Mouse (Mus musculus): ENCODE measurements at regions not wholly inside any gene's neighbourhood (a gene's known extent, or its start where the extent isn't known, plus 50 kb on each side); places are given as distances from the start of the nearest gene placed in this dataset.

DNA sequence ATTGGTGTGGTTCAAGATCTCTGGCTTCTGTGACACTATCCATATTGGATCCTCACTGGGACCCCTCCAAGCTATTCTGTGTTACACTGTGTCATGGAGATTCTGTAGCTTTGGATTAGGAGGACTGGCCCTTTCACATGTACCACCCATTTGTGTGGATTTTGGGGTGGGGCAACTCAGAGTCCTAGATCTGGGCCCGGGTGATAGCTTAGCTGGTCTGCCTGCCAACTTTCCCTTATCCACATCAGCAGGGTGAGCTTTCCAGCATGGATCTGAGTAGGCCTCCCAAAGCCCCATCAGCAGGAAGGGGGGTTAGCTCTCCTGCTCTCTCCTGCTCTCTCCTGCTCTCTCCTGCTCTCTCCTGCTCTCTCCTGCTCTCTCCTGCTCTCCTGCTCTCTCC, 152.3 kb downstream of the Spata18 start:
- Histone ChIP-seq H3K4me2 (no peak overlapping the region), H3K27me3 (no peaks in the 10 kb centered on the region), H3K4me1 (replicated peaks) (no peaks in the 10 kb centered on the region), H3K9me3 (replicated peaks) (no peaks in the 10 kb centered on the region), H3K9ac (no peak overlapping the region), H3K27ac (no peak overlapping the region), H3K4me3 (replicated peaks) (no peak overlapping the region), H3K36me3 (no peaks in the 10 kb centered on the region)
- WGBS (ENCODE audit: insufficient replicate concordance), result 39% methylated on average over 1 of the region's 1 CpGs
- ATAC-seq (ENCODE audit: low read depth), result no peak
- DNase-seq, result no peak

DNA sequence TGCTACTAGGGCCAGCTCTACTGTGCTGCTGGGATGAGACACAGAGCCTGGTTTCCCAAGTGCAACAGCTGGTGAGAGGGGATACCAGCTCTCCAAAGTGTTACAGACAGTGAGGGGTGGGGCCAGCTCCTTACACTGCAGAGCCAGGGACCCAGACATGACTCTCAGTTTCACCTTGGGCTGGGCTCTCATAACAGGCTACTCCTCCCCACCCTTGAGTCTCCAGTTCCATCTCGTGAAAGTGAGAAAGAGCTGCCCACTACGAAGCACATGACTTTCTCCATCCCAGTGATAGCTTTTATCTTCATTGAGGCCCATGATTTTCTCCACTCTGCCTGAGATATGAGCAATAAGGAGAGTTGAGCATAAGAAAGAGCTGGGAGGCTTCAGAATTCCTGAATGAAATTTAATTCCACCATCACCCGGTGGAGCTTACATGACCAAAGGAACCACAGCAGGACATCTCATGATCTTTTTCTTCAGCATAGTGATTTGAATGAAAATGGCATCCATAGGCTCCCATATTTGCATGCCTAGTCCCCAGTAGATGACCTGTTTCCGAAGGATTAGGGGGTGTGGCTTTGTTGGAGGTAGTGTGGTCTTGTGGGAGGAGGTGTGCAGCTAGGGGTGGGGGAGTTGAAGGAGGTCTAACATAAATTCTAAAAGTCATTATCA, 153.5 kb downstream of the Spata18 start:
- DNase-seq, result no peak
- Histone ChIP-seq H3K27me3 (no peaks in the 10 kb centered on the region), H3K36me3 (no peaks in the 10 kb centered on the region), H3K27ac (no peak overlapping the region), H3K4me3 (replicated peaks) (no peak overlapping the region), H3K9ac (no peak overlapping the region), H3K4me1 (replicated peaks) (no peaks in the 10 kb centered on the region), H3K4me2 (no peak overlapping the region), H3K9me3 (replicated peaks) (no peaks in the 10 kb centered on the region)
- WGBS (ENCODE audit: insufficient replicate concordance), result 51% methylated on average over 4 of the region's 4 CpGs
- ATAC-seq (ENCODE audit: low read depth), result no peak

DNA sequence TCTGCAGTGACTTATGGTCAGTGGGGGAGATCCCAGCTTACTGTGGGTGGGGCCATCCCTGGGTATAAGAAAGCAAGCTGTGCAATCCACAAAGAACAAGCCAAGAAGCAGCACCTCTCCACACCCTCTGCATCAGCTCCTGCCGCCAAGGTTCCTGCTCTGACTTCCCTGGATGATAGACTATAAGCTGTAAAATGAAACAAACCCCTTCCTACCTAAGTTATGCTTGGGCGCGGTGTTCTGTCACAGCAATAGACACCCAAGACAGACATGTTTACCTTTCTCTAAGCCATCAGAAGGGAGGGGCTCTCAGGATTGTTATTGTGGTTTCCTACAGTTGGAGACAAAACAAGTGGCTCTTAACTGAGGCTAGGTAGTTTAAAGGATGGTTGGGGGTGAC, 159.5 kb downstream of the Spata18 start:
- Histone ChIP-seq H3K9me3 (replicated peaks) (no peaks in the 10 kb centered on the region), H3K27me3 (no peaks in the 10 kb centered on the region), H3K4me2 (no peak overlapping the region), H3K27ac (no peak overlapping the region), H3K9ac (no peak overlapping the region), H3K4me1 (replicated peaks) (no peaks in the 10 kb centered on the region), H3K36me3 (no peaks in the 10 kb centered on the region), H3K4me3 (replicated peaks) (no peak overlapping the region)
- DNase-seq (no peak), ATAC-seq (ENCODE audit: low read depth) (no peak)
- 81% methylated on average over 3 of the region's 3 CpGs for WGBS (ENCODE audit: insufficient replicate concordance)

DNA sequence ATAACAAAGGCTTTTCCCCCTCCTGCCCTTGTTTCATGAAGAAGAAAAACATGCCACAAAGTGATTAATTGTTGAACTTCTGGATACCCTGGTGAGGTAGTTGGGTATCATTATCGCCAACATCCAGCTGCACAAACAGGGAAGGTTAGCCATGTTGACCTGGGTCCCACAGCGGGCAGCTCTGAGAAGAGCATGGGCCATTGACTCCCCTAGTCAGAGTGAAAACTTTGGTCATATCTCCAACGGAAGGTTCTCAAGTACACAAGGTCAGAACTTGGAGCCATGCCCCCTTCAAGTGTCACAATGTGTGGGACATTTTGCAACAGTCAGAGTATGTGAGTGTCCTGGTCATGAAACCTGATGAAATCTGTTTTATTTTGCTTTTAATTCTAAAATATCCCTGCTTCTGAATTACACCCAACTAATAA, 159.9 kb downstream of the Spata18 start:
- Histone ChIP-seq H3K27me3 (no peaks in the 10 kb centered on the region), H3K9me3 (replicated peaks) (no peaks in the 10 kb centered on the region), H3K4me1 (replicated peaks) (no peaks in the 10 kb centered on the region), H3K4me2 (no peak overlapping the region), H3K36me3 (no peaks in the 10 kb centered on the region), H3K4me3 (replicated peaks) (no peak overlapping the region), H3K9ac (no peak overlapping the region), H3K27ac (no peak overlapping the region)
- DNase-seq, result no peak
- ATAC-seq (ENCODE audit: low read depth), result no peak
- WGBS (ENCODE audit: insufficient replicate concordance), result 64% methylated on average over 3 of the region's 3 CpGs

DNA sequence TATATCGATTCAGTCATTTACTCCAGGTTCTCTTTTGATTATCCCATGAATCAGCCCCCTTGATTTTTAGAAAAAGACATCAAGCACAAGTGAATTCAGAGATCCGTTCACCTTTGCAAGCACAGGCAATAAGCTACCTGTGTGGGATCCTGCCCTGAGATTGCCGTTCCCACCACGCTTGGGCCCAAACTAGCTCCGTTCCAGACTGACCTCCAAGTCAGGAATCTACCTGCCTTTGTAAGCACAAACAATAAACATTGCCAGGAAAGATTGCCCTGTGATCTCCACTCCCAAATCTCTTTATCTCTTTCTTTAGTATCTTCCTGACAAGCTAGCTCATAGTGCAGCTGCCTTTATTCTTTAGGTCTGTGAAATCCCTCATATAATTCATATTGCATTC, 164.6 kb downstream of the Spata18 start:
- Histone ChIP-seq H3K4me3 (replicated peaks) (no peak overlapping the region), H3K4me2 (no peak overlapping the region), H3K4me1 (replicated peaks) (no peaks in the 10 kb centered on the region), H3K9ac (no peak overlapping the region), H3K36me3 (no peaks in the 10 kb centered on the region), H3K27me3 (no peaks in the 10 kb centered on the region), H3K9me3 (replicated peaks) (no peaks in the 10 kb centered on the region), H3K27ac (no peak overlapping the region)
- WGBS (ENCODE audit: insufficient replicate concordance), result 76% methylated on average over 5 of the region's 5 CpGs
- DNase-seq, result no peak
- ATAC-seq (ENCODE audit: low read depth), result no peak

DNA sequence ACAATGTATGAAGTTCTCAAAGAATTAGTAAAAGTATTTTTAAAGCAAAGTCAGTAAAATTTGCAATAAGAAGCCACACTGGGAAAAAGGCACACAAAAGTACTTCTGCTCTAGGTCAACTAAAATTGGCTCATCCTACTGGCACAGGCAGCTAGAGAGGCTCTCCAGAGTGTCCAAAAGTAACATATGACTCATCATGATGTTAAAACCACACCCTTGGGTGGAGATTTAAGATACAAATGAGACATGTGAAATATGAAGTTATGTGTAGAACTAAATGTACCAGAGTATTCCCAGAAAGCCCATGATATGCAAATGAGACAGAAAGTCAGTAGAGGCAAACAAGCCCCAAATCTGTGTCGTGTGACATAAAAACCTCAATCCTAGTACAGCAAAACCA, 166.0 kb downstream of the Spata18 start:
- Histone ChIP-seq H3K9ac (no peak overlapping the region), H3K9me3 (replicated peaks) (no peaks in the 10 kb centered on the region), H3K27ac (no peak overlapping the region), H3K4me1 (replicated peaks) (no peaks in the 10 kb centered on the region), H3K36me3 (no peaks in the 10 kb centered on the region), H3K4me2 (no peak overlapping the region), H3K4me3 (replicated peaks) (no peak overlapping the region), H3K27me3 (no peaks in the 10 kb centered on the region)
- 68% methylated on average over 1 of the region's 1 CpGs for WGBS (ENCODE audit: insufficient replicate concordance)
- no peak for ATAC-seq (ENCODE audit: low read depth)
- no peak for DNase-seq

DNA sequence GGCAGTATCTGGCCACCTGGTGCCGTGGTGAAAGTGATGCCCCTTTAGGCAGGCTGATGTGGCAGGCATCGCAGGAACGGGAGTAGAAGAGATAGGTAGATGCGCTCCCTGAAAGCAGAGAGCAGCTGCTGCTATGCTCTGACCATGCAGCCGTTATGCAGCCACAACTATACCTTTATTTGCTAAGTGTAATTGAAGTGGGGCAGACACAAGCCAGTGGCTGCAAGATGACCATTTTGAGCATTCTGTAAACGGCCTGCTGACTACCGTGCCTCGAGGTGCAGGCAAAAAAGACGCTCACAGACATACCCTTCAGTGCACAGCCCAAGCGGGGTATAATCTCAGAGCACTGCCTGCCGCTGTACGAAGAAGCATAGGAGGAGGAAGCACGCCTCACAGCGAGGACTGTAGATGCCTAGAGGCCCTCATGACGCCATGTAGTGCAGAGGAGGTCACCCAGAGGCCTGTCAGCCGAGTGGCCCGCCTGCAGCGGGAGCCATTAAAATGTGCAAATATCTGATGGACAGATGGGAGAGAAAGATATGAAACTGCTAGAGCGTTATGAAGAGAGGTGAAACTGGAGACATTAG, 170.9 kb downstream of the Spata18 start:
- ATAC-seq (ENCODE audit: low read depth) (no peak), DNase-seq (no peak)
- no peak overlapping the region for H3K27ac ChIP-seq
- H3K27me3 ChIP-seq, result no peaks in the 10 kb centered on the region
- 67% methylated on average over 19 of the region's 19 CpGs for WGBS (ENCODE audit: insufficient replicate concordance)
- H3K4me1 ChIP-seq (replicated peaks), result no peaks in the 10 kb centered on the region
- H3K4me3 ChIP-seq (replicated peaks), result no peak overlapping the region
- no peak overlapping the region for H3K9ac ChIP-seq
- no peak overlapping the region for H3K4me2 ChIP-seq
- no peaks in the 10 kb centered on the region for H3K36me3 ChIP-seq
- H3K9me3 ChIP-seq (replicated peaks), result no peaks in the 10 kb centered on the region

DNA sequence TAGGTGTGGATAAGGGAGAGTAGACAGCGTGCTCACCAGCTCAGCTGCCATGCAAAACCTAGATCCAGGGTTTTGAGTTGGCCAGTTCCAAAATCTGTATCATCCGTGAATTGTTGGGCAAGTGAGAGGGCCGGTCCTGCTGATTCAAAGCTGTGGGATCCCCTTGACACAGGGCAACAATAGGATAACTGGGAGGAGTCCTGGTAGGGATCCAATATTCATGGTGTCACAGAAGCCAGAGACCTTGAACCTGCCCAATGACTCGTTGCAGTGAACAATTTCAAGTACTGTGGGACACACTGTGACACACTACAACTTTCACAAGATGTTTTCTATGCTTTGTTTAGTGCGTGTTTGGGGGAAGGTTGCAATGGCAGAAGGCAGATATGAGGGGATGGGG, 172.2 kb downstream of the Spata18 start:
- no peaks in the 10 kb centered on the region for H3K36me3 ChIP-seq
- DNase-seq, result no peak

DNA sequence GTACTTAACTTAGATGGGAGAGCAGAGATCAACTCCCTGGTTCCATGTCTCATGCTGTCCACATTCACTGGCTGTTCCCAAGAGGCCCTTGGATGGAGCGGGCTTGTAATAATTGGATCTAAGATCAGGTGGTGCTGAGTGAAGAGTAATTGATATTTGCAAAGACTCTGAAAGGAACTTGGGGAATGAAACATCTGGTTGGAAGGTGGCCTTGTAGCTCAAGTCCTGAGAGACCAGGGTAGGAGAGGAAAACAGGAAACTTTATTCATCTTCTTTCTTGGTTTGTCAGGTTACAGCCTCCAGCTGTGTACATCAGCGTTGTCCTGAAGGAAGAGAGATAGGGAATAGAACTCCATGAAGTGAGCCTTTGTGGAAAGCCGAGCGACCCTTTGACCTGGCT, 175.8 kb downstream of the Spata18 start:
- no peaks in the 10 kb centered on the region for H3K9me3 ChIP-seq (replicated peaks)
- H3K4me3 ChIP-seq (replicated peaks), result no peak overlapping the region
- no peak overlapping the region for H3K9ac ChIP-seq
- ATAC-seq (ENCODE audit: low read depth) (no peak), DNase-seq (no peak)
- H3K36me3 ChIP-seq, result no peaks in the 10 kb centered on the region
- no peak overlapping the region for H3K27ac ChIP-seq
- no peaks in the 10 kb centered on the region for H3K27me3 ChIP-seq
- no peaks in the 10 kb centered on the region for H3K4me1 ChIP-seq (replicated peaks)
- WGBS (ENCODE audit: insufficient replicate concordance), result 69% methylated on average over 4 of the region's 4 CpGs
- H3K4me2 ChIP-seq, result no peak overlapping the region

More for the DNA sequence above, 172.2 kb downstream of the Spata18 start:
- Histone ChIP-seq H3K9ac (no peak overlapping the region), H3K4me2 (no peak overlapping the region), H3K27me3 (no peaks in the 10 kb centered on the region), H3K27ac (no peak overlapping the region), H3K4me3 (replicated peaks) (no peak overlapping the region), H3K4me1 (replicated peaks) (no peaks in the 10 kb centered on the region), H3K9me3 (replicated peaks) (no peaks in the 10 kb centered on the region)
- WGBS (ENCODE audit: insufficient replicate concordance), result 60% methylated on average over 5 of the region's 5 CpGs
- no peak for ATAC-seq (ENCODE audit: low read depth)

DNA sequence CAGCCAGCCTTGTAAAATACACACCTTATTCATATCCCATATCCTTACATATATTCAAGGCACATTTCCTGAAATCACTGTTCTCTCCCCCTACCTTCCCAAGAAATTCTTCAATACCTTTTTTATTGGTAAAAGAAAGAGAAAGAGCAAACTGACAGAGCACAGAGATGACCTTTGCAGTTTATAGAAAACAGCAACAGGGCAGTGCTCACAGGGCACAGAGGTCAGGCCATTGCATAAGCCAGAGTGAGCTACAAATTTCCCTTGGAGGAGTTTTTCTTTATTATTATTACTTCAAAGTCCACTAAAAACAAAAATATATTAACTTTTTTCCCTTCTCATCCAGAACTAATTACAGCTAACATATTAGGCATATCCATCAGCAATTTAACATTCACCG, 182.5 kb downstream of the Spata18 start:
- Histone ChIP-seq H3K4me3 (replicated peaks) (no peak overlapping the region), H3K9ac (no peak overlapping the region), H3K9me3 (replicated peaks) (no peaks in the 10 kb centered on the region), H3K27ac (no peak overlapping the region), H3K4me2 (no peak overlapping the region), H3K4me1 (replicated peaks) (no peaks in the 10 kb centered on the region), H3K36me3 (no peaks in the 10 kb centered on the region), H3K27me3 (no peaks in the 10 kb centered on the region)
- 67% methylated on average over 1 of the region's 1 CpGs for WGBS (ENCODE audit: insufficient replicate concordance)
- DNase-seq, result no peak
- no peak for ATAC-seq (ENCODE audit: low read depth)

DNA sequence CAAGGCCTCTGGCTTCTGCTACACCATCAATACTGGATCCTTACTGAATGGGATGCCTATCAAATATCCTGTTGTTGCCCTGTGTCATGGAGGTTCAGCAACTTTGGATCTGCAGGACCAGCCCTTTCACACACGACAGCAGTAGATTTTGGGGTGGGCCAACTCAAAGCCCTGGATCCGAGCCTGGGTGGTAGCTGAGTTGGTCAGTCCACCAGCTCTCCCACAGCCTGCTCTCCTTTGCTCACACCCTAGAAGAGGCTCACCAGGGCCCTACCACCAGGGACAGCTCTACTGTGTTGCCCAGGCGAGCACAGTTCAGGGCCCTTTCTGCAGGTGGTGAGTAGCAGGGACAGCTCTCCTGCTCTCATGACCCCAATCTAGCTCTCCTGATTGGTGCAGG, 192.6 kb downstream of the Spata18 start:
- Histone ChIP-seq H3K4me2 (no peak overlapping the region), H3K9ac (no peak overlapping the region), H3K4me3 (replicated peaks) (no peak overlapping the region), H3K36me3 (no peaks in the 10 kb centered on the region), H3K4me1 (replicated peaks) (no peaks in the 10 kb centered on the region), H3K27ac (no peak overlapping the region), H3K27me3 (no peaks in the 10 kb centered on the region), H3K9me3 (replicated peaks) (no peaks in the 10 kb centered on the region)
- no peak for DNase-seq
- ATAC-seq (ENCODE audit: low read depth), result no peak
- WGBS (ENCODE audit: insufficient replicate concordance), result 51% methylated on average over 3 of the region's 3 CpGs

DNA sequence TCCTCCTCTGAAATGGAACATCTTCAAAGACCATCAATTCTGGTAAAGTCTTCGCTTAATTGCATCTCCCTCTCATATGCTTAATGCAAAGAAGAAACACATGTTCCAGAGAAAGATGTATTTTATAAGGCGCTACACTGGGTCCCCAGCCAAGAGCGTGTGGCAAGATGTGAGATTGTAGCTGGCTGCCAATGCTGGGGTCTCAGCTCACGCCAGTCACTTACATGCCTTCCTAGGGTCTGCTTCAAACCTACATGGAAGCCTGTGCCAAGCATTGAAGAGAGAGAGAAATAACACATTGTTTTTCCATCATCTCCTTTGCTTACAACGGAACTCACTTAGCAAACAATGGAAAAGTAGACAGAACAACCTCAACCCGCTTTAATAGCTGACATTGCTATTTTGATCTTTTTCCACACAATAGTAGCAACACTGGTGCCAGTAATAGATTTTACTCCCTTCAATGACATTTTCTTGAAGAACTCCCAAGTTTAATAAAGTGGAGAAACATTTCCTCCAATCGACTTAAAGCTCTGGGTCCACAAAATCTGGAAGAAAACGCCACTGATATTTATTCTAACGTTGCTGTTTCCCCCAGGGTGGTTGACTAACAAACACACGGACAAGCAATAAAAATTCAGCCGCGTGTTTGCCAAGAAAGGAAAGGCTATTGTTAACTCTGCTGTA, 195.1 kb downstream of the Spata18 start:
- no peaks in the 10 kb centered on the region for H3K36me3 ChIP-seq
- DNase-seq, result no peak
- 71% methylated on average over 12 of the region's 12 CpGs for WGBS (ENCODE audit: insufficient replicate concordance)

More for the DNA sequence above, 195.1 kb downstream of the Spata18 start:
- H3K4me2 ChIP-seq, result no peak overlapping the region
- H3K4me1 ChIP-seq (replicated peaks), result no peaks in the 10 kb centered on the region
- H3K27me3 ChIP-seq, result no peaks in the 10 kb centered on the region
- H3K27ac ChIP-seq, result no peak overlapping the region
- H3K4me3 ChIP-seq (replicated peaks), result no peak overlapping the region
- H3K9me3 ChIP-seq (replicated peaks), result no peaks in the 10 kb centered on the region
- no peak overlapping the region for H3K9ac ChIP-seq
- no peak for ATAC-seq (ENCODE audit: low read depth)

Data from liver, embryonic 13.5 days (tissue).